Mouse (Mus musculus) MEL (cell line): ENCODE results near the gene Myo5a. TPM values are rescaled to one million over a fixed set of nuclear protein-coding genes. Genes with fewer than 3 reads are reported as not detected.

Experiments
- ELF1 ChIP-seq: IDR thresholded peaks from 2 replicates; pipeline ENCODE4 v1.6.1; 2014; ENCODE audit warnings: low read depth, mild to moderate bottlenecking, inconsistent platforms, low read length, improper control_type of control experiment, moderate library complexity
- MAZ ChIP-seq: IDR thresholded peaks from 2 replicates; pipeline ENCODE4 v1.6.1; 2012; ENCODE audit warnings: low read depth, mild to moderate bottlenecking, inconsistent platforms, low read length, improper control_type of control experiment
- SIN3A ChIP-seq: IDR thresholded peaks from 2 replicates; pipeline ENCODE4 v1.6.1; 2012; ENCODE audit warnings: low read length, improper control_type of control experiment, inconsistent platforms
- TCF12 ChIP-seq: IDR thresholded peaks from 2 replicates; pipeline ENCODE4 v1.6.1; 2014; ENCODE audit warnings: low read depth, mild to moderate bottlenecking, inconsistent platforms, low read length, improper control_type of control experiment, moderate library complexity
- ZNF384 ChIP-seq: IDR thresholded peaks from 2 replicates; pipeline ENCODE4 v1.6.1; 2012; ENCODE audit warnings: low read depth, mild to moderate bottlenecking, inconsistent platforms, low read length, improper control_type of control experiment
- polyA plus RNA-seq, 2 experiments: library from polyadenylated mRNA; stranded (reverse) in 1 of 2; unstranded in 1 of 2; fragments of >175 nt in 1 of 2; fragments of >200 nt in 1 of 2; gene quantifications; 2 replicates each; pipeline versions ENCODE4 v1.2.1 to v1.2.4; 2012; ENCODE audit warnings: low replicate concordance in 2 of 2, low read depth in 1 of 2; ENCODE audit not compliant: insufficient read length in 2 of 2, insufficient read depth in 1 of 2, missing spikeins in 1 of 2
- total RNA-seq: library from RNA; depleted of rRNA; stranded (reverse); fragments of 300-350 nt; gene quantifications from 2 replicates; pipeline ENCODE4 v1.2.3, GENCODE M21; 2012; rRNA removed

The Myo5a gene
- total and polyA plus RNA-seq, 3 experiments = 18.9 to 208 (median 49.0) TPM

DNA sequence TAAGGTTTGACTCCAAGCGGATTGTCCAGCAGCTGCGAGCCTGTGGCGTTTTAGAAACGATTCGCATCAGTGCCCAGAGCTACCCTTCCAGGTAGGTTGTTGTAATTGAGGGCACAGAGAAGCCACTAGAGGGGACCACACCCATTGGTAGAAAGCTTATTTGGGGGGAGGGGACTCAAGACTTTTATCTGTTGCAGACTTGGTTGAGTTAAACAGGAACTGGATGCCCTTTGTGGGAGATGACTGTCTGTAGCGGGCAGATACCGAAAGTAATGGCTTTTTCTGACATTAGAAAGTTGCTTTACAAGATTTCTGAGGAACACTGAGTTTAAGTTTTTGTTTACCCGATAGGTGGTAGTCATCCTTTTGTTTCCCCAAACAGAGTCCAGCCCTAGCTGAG lies 200.7 kb downstream of the Myo5a start (continued):
- TF ChIP-seq MAZ (0 out of 2 replicates have a peak, but pooled peaks have one; percentile 35), SIN3A (peak; percentile 67; the same call in 1 of the 2 replicates), TCF12 (peak; percentile 91), ELF1 (peak; percentile 63), ZNF384 (no peak)

Other genes starting within 250 kb of the Myo5a start
- not detected in 2 replicates for gene Onecut1, start 209.1 kb upstream of the Myo5a start, total RNA-seq
- not detected for gene Onecut1, start 209.1 kb upstream of the Myo5a start, polyA plus RNA-seq
- gene Fam214a, start 118.1 kb upstream of the Myo5a start, total RNA-seq = 2.3 and 2.4 TPM in 2 replicates
- 1 to 10 TPM in 1 of 2 experiments, not detected in 1; 3.9 TPM for gene Fam214a, start 118.1 kb upstream of the Myo5a start, polyA plus RNA-seq
- gene Arpp19, start 33.4 kb upstream of the Myo5a start, total RNA-seq = 220 and 237 TPM in 2 replicates
- 100 to 1,000 TPM in 1 of 2 experiments, not detected in 1; 230 TPM for gene Arpp19, start 33.4 kb upstream of the Myo5a start, polyA plus RNA-seq
- gene Myo5c, start 161.0 kb downstream of the Myo5a start, total RNA-seq = 0.03 TPM in 1 of 2 replicates, not detected in the other
- under 1 TPM in 1 of 2 experiments, not detected in 1; 0.13 TPM for gene Myo5c, start 161.0 kb downstream of the Myo5a start, polyA plus RNA-seq
- gene Gnb5, start 235.3 kb downstream of the Myo5a start, total RNA-seq = 4.0 and 4.2 TPM in 2 replicates
- 1 to 10 TPM in 1 of 2 experiments, not detected in 1; 6.5 TPM for gene Gnb5, start 235.3 kb downstream of the Myo5a start, polyA plus RNA-seq